Mouse (Mus musculus): Measurements from ENCODE around the gene Slc2a8. TPM values are rescaled to one million over a fixed set of nuclear protein-coding genes. Genes with fewer than 3 reads are reported as not detected.

The Slc2a8 gene
- polyA plus RNA-seq, 1 experiment from 2014 or later = 14.8 TPM

GRCm38 (mm10) chr2:32990167-32990832 lies 8.4 kb upstream of the Slc2a8 start:
- 61% methylated on average over 13 of the region's 13 CpGs for WGBS
- Histone ChIP-seq H3K27me3 (ENCODE audit: poor library complexity, severe bottlenecking) (no peaks in the 10 kb centered on the region), H3K9me3 (no peaks in the 10 kb centered on the region), H3K36me3 (replicated peaks) (no peaks in the 10 kb centered on the region), H3K4me3 (no peak overlapping the region), H3K27ac (no peak overlapping the region), H3K4me1 (no peaks in the 10 kb centered on the region)
- DNase-seq (ENCODE audit: extremely low spot score, low spot score) = no peak

- Histone ChIP-seq H3K4me1 (no peaks in the 10 kb centered on the region), H3K36me3 (replicated peaks) (no peaks in the 10 kb centered on the region), H3K9me3 (no peaks in the 10 kb centered on the region), H3K27me3 (ENCODE audit: poor library complexity, severe bottlenecking) (no peaks in the 10 kb centered on the region), H3K4me3 (no peak overlapping the region), H3K27ac (no peak overlapping the region)
- WGBS = 88% methylated on average over 3 of the region's 3 CpGs
- no peak for DNase-seq (ENCODE audit: extremely low spot score, low spot score)
Observed at GRCm38 (mm10) chr2:32989376-32989775, 7.5 kb upstream of the Slc2a8 start.

GRCm38 (mm10) chr2:32985844-32986243 lies 4.0 kb upstream of the Slc2a8 start:
- DNase-seq (ENCODE audit: extremely low spot score, low spot score) = no peak
- Histone ChIP-seq H3K27ac (no peak overlapping the region), H3K9me3 (no peaks in the 10 kb centered on the region), H3K36me3 (replicated peaks) (no peaks in the 10 kb centered on the region), H3K4me3 (no peak overlapping the region), H3K4me1 (peaks cover 19% of the 10 kb centered on the region), H3K27me3 (ENCODE audit: poor library complexity, severe bottlenecking) (peaks cover 3% of the 10 kb centered on the region; the same call in 1 of the 2 replicates)
- WGBS = 81% methylated on average over 8 of the region's 8 CpGs

DNA sequence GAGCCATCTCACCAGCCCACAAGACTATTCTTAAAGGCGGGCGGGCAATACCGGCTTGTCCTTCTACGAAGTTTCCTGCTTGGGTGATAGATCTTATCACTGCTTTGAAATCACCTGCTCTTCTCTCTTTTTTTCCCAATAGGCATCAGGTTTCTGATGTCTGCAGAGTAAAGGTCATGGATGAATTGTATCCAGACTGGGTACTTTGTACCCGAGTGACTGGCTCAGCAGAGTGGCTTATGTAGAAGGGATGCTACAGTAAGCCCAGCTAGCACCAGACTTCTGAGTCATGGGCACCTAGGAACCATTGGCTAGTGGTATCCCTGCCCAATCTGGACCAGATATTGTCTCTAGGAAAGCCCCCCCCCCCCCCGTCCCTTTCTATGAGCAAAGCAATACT lies 1.7 kb upstream of the Slc2a8 start:
- Histone ChIP-seq H3K4me3 (no peak overlapping the region), H3K27me3 (ENCODE audit: poor library complexity, severe bottlenecking) (peaks cover 7% of the 10 kb centered on the region; the same call in 1 of the 2 replicates), H3K4me1 (peaks cover 24% of the 10 kb centered on the region), H3K36me3 (replicated peaks) (no peaks in the 10 kb centered on the region), H3K9me3 (no peaks in the 10 kb centered on the region), H3K27ac (no peak overlapping the region)
- WGBS = 59% methylated on average over 6 of the region's 6 CpGs
- no peak for DNase-seq (ENCODE audit: extremely low spot score, low spot score)

GRCm38 (mm10) chr2:32982700-32983099 lies 817 bp upstream of the Slc2a8 start:
- no peak for DNase-seq (ENCODE audit: extremely low spot score, low spot score)
- WGBS = 3% methylated on average over 4 of the region's 4 CpGs
- Histone ChIP-seq H3K27me3 (ENCODE audit: poor library complexity, severe bottlenecking) (peaks cover 7% of the 10 kb centered on the region; the same call in 1 of the 2 replicates), H3K9me3 (no peaks in the 10 kb centered on the region), H3K27ac (no peak overlapping the region), H3K4me3 (peak overlapping the region; percentile 78), H3K4me1 (peaks cover 24% of the 10 kb centered on the region), H3K36me3 (replicated peaks) (no peaks in the 10 kb centered on the region)

DNA sequence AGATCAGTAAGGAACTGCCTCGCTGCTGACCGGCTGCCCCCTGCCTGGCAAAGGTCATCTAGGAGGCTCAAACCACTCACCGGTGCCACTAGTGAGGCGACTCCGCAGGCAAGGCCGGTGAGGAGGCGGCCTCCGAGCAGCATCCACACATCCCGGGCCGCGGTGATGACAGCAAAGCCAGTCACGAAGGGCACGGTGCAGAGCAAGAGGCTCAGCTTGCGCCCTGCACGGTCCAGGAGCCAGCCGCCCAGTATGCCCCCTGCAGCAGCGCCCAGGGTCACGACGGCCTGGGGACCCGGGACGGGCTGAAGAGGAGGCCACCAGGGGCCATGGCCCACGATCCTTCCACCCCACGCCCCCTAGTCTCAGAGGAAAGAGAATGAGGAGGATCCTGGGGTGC lies 602 bp downstream of the Slc2a8 start:
- H3K27ac ChIP-seq = peak overlapping the region; percentile 86
- no peak for DNase-seq (ENCODE audit: extremely low spot score, low spot score)
- WGBS = 1% methylated on average over 23 of the region's 23 CpGs

GRCm38 (mm10) chr2:32979675-32980074 lies 2.2 kb downstream of the Slc2a8 start:
- no peak for DNase-seq (ENCODE audit: extremely low spot score, low spot score)
- peaks cover 7% of the 10 kb centered on the region; the same call in 1 of the 2 replicates for H3K27me3 ChIP-seq (ENCODE audit: poor library complexity, severe bottlenecking)
- peaks cover 11% of the 10 kb centered on the region for H3K36me3 ChIP-seq (replicated peaks)
- no peak overlapping the region for H3K27ac ChIP-seq
- peaks cover 27% of the 10 kb centered on the region for H3K4me1 ChIP-seq
- no peak overlapping the region for H3K4me3 ChIP-seq
- no peaks in the 10 kb centered on the region for H3K9me3 ChIP-seq
- 88% methylated on average over 7 of the region's 7 CpGs for WGBS

More for the DNA sequence above, 602 bp downstream of the Slc2a8 start:
- peaks cover 24% of the 10 kb centered on the region for H3K4me1 ChIP-seq
- peaks cover 7% of the 10 kb centered on the region; the same call in 1 of the 2 replicates for H3K27me3 ChIP-seq (ENCODE audit: poor library complexity, severe bottlenecking)
- 0 out of 2 replicates have a peak, but pooled peaks cover under 1% of the 10 kb centered on the region for H3K36me3 ChIP-seq (replicated peaks)
- no peaks in the 10 kb centered on the region for H3K9me3 ChIP-seq
- peak overlapping the region; percentile 78 for H3K4me3 ChIP-seq

GRCm38 (mm10) chr2:32978675-32979074 lies 3.2 kb downstream of the Slc2a8 start:
- H3K27ac ChIP-seq = no peak overlapping the region
- peaks cover 27% of the 10 kb centered on the region for H3K4me1 ChIP-seq
- H3K36me3 ChIP-seq (replicated peaks) = peaks cover 21% of the 10 kb centered on the region
- peaks cover 7% of the 10 kb centered on the region; the same call in 1 of the 2 replicates for H3K27me3 ChIP-seq (ENCODE audit: poor library complexity, severe bottlenecking)
- H3K4me3 ChIP-seq = no peak overlapping the region
- no peak for DNase-seq (ENCODE audit: extremely low spot score, low spot score)
- no peaks in the 10 kb centered on the region for H3K9me3 ChIP-seq
- 85% methylated on average over 3 of the region's 3 CpGs for WGBS

DNA sequence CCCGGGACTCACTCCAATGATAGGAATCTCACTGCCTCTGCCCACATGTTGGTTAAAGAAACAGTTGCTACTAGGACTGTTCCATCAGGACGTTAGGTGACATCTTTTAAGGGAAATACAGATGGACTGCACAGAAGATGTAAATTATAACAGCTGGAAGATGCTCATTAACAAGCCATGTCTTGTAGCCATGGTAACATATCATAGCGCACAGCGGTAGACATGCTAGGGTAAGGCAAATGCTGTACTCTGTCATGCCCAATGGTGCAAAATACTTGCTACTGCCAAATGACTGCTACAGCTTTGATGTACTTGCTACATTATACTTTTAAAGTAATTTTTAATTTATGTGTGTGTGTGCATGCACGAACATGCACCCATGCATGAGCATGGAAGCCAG lies 4.8 kb downstream of the Slc2a8 start:
- Histone ChIP-seq H3K4me3 (no peak overlapping the region), H3K4me1 (peaks cover 17% of the 10 kb centered on the region), H3K9me3 (no peaks in the 10 kb centered on the region), H3K27me3 (ENCODE audit: poor library complexity, severe bottlenecking) (peaks cover 7% of the 10 kb centered on the region; the same call in 1 of the 2 replicates), H3K27ac (no peak overlapping the region), H3K36me3 (replicated peaks) (peaks cover 30% of the 10 kb centered on the region)
- WGBS = 90% methylated on average over 5 of the region's 5 CpGs
- DNase-seq (ENCODE audit: extremely low spot score, low spot score) = no peak

DNA sequence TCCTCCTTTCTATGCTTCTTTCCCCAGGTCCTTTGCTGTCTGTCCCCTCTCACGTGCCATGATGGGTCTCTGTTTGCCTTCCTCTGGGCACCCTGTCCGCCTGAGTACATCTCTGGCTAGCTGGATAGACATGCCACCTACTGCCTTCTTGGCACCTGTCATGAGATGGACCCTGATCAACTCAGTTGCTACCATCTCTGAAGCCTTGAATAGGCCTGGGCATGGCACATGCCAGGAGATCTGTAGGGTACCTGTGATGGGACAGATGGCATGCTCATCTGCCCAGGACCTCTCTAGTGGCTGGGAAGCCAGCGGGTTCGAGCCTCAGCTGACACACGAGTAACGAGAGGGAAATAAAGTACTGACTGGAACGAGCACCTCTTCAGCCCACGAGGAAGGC lies 7.7 kb downstream of the Slc2a8 start:
- peaks cover 30% of the 10 kb centered on the region for H3K36me3 ChIP-seq (replicated peaks)
- WGBS = 92% methylated on average over 8 of the region's 8 CpGs
- H3K27ac ChIP-seq = no peak overlapping the region
- peaks cover 10% of the 10 kb centered on the region for H3K4me1 ChIP-seq
- H3K4me3 ChIP-seq = no peak overlapping the region
- H3K9me3 ChIP-seq = no peaks in the 10 kb centered on the region
- DNase-seq (ENCODE audit: extremely low spot score, low spot score) = no peak
- H3K27me3 ChIP-seq (ENCODE audit: poor library complexity, severe bottlenecking) = no peaks in the 10 kb centered on the region

DNA sequence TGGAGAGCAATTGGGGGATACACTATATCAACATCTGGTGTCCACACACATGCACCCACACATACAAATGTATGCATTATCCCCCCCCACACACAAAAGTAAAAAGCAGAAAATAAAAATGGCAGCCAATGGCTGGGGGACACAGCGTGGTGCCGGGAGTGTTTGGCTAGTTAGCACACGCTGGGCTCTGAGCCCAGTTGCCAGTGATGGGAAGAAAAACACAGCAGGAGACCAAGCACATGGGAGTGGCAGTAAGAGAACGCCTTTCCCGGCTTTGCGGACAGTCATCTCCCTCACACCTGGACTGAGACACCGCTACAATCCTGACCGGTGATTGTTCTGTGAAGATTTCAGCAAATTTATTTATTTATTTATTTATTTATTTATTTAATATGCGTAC lies 10.6 kb downstream of the Slc2a8 start:
- H3K4me1 ChIP-seq = peaks cover 32% of the 10 kb centered on the region
- H3K27ac ChIP-seq = no peak overlapping the region
- H3K36me3 ChIP-seq (replicated peaks) = peaks cover 29% of the 10 kb centered on the region
- 35% methylated on average over 9 of the region's 9 CpGs for WGBS
- no peaks in the 10 kb centered on the region for H3K9me3 ChIP-seq
- no peaks in the 10 kb centered on the region for H3K27me3 ChIP-seq (ENCODE audit: poor library complexity, severe bottlenecking)
- H3K4me3 ChIP-seq = no peak overlapping the region
- DNase-seq (ENCODE audit: extremely low spot score, low spot score) = no peak

DNA sequence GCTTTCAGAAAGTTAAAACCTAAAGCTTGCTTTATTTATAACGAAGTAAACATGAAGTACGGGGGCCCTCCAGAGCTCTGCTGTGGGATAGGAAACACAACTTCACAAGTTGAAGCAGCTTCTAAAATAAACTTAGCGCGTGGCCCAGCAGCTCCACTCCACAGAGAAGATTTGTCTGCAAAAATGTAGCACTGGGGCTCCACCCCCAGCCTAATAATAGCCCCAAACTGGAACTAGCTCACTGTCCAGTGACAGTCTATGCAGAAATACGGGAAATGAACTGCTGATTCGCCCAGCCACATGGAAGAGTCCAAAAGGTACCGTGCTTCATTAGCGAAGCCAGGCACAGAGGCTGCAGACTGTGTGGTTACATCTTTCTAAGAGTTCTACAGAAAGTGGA lies 12.6 kb downstream of the Slc2a8 start:
- 90% methylated on average over 8 of the region's 8 CpGs for WGBS
- H3K27ac ChIP-seq = no peak overlapping the region
- H3K27me3 ChIP-seq (ENCODE audit: poor library complexity, severe bottlenecking) = no peaks in the 10 kb centered on the region
- peaks cover 45% of the 10 kb centered on the region for H3K4me1 ChIP-seq
- no peak overlapping the region for H3K4me3 ChIP-seq
- H3K9me3 ChIP-seq = no peaks in the 10 kb centered on the region
- peaks cover 24% of the 10 kb centered on the region for H3K36me3 ChIP-seq (replicated peaks)
- DNase-seq (ENCODE audit: extremely low spot score, low spot score) = no peak

- Histone ChIP-seq H3K36me3 (replicated peaks) (peaks cover 24% of the 10 kb centered on the region), H3K9me3 (no peaks in the 10 kb centered on the region), H3K4me3 (peak overlapping the region; percentile 71; the same call in 1 of the 2 replicates), H3K27me3 (ENCODE audit: poor library complexity, severe bottlenecking) (no peaks in the 10 kb centered on the region), H3K4me1 (peaks cover 58% of the 10 kb centered on the region), H3K27ac (0 out of 2 replicates have a peak overlapping the region, but pooled peaks have one; percentile 93)
- 87% methylated on average over 9 of the region's 9 CpGs for WGBS
- no peak for DNase-seq (ENCODE audit: extremely low spot score, low spot score)
Observed at GRCm38 (mm10) chr2:32968024-32968614, 13.8 kb downstream of the Slc2a8 start.

Measured in forebrain, embryonic 10.5 days (tissue).